Mouse (Mus musculus) frontal cortex, postnatal 10 days (tissue): ENCODE data around the gene Kcnt2.

Experiments used
- DNase-seq, 2 experiments: peaks; one replicate each; pipeline ENCODE4 v3.0.0; 2022; ENCODE audit warnings: low spot score in 2 of 2, mixed read lengths in 1 of 2

Gene Kcnt2

DNA sequence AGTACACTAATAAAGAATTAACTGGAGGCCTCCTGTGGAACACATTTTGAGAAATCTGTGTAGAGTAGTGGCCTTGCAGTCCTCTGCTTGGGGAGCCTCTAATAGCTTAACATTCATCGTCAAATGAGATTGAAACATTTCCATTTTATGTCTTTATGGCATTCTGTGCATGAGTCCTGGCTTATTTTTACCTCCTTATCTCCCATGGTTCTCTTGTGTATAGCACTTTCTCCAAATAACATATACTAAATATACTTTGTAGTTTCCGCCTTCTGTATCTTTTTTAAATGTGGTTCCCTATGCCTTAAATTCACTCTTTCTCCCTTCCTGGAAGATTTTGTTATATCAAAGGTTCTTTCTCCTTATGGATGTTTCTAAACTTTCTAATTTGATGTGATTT lies 246.3 kb downstream of the Kcnt2 start:
- DNase-seq, result no peak

DNA sequence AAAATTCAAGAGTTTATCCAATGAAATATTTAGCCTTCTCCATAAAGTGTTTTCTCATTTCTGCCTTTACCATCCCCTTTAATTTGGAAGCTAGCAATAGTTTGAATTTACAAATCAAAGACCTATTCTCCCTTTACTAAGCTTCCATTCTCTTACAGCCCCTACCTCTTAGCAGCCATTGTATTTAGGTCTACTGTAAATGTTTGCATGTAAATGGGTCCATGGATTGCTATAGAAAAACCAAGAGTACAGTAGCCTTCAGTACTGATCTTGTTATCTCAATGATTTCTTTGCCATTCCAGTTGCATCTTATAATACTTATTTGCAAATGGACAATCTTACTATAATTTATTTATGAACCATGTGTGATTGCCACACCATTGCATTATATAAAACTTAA lies 267.5 kb downstream of the Kcnt2 start:
- no peak for DNase-seq

DNA sequence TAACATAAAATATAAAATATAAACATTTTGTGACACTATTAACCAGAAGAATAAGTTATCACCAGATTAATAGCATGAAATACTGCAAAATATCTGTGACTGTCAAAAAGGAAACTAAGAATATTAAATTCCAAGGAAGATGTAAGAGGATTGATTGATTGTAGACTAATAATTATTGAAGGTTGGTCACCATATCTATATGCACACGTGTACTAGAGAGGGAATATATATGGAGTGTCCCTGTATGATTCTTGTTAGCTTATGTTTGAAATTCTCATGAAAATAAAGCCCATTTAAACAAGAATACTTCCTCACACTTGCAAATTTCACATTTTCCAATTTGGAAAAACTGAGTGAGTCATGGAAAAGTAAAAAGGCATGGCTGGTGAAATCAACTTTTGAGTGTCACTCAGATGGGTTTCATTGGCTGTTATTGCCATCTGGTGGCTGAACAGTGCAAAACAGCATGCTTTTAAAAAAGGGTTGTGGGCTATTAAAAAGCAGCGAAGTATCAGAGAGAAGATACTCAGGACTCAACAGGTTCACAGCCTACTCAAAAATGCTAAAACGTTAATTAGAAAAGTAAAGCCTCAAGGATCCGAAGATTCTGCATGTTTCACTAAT lies 285.4 kb downstream of the Kcnt2 start:
- peak in 1 of 2 experiments; percentile 35 for DNase-seq

DNA sequence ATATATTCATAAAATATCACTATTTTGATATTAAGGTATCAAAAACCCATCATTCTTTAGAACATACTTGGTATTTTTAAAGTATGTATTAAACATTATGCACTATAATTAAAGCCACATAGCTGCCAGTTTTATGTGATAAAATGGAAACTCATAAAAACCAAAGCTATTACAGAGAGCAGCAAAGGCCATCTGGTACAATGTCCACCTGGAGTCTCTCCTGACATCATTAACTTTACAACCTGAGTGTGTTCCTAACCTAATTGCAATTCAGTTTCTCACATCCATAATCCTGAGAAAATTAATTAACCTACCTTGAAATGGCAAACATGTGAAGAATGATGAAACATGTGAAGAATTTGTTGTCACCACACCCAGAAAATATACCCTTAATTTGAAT lies 288.9 kb downstream of the Kcnt2 start:
- no peak for DNase-seq

DNA sequence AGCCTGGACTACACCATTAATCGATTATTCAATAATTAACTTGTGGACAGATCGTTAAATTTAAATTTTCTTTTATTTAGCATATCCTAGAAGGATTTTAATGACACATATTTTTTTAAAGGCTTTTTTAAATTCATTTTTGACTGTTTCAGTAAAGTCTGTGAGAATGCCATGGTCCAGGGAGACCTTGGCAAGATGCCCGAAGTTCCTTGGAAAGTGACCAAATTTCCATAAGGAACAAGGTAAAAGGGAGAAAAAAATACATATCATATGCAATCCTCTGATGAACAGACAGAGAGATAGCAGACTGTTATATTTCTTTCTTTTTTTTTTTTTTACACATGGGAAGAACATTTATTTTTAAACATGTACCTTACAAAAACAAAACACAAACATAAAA lies 296.1 kb downstream of the Kcnt2 start:
- no peak for DNase-seq

DNA sequence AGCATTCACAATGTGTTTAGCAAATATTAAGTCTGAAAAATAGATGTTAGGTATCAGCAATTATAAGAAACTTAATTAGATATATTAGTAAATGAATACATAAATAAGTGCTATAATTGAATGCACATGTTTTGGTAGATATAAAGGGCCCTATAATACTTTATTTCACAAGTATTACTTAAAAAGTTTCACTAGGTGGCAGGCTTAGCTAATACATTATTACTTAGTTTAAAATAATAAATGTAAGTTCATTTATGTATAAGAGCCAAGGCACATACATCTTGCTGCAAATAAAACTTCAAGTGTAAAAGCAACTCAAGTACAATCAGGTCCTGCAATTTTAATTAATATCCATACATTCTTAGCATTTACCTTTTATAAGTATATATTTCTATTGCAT lies 302.8 kb downstream of the Kcnt2 start:
- DNase-seq, result no peak

DNA sequence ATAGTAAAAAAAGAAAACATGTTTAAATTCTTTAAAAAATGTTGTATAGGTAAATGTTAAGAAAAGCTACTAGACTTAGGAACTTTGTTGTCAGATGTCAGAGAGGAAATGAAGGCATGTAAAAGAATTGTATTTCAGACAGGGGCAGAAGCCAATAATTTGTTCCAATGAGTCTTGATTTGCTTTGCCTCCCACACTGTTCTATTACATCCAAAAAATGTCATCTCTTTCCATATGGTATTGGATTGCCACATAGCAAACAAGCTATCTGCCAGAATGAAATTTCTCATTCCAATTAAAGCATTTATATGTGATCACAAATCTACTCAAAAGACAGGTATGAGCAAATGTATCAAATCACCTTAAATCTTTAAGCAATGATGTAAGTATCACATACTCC lies 314.8 kb downstream of the Kcnt2 start:
- DNase-seq, result no peak

DNA sequence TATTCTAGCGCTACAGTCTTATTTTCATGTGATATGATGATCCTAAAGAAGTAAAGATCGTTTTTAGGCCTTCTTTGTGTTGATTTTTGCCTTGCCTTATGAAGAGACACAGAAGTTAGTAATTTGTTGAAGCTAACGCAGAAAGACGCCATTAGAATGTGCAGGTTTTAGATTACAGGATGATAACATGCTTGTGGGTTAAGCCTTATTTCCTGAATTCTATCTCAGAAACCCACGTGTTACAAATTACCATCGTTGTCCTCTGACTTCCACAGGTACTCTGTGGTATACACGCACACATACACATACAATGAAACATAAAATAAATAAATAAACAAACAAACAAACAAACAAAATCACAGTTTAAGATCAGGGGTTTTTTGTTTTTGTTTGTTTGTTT lies 326.2 kb downstream of the Kcnt2 start:
- DNase-seq, result no peak

DNA sequence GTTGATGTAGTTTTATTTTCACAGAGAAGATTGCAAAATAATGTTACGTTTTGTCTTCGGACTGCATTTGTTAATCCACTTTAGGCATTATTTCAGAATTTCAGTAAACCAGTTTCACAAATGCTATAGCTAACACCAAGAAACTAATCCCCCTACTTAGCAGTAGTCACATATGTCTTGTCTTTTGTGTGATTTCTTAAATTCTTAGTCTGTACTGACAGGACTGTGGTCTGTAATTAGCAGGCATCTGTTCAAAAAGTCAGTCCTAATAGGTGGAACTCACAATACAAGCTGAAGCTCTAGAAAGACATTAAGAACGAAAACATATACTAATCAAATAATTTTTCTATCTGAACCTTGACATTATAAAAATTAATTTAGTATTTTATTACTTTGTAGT lies 332.6 kb downstream of the Kcnt2 start:
- DNase-seq, result no peak

DNA sequence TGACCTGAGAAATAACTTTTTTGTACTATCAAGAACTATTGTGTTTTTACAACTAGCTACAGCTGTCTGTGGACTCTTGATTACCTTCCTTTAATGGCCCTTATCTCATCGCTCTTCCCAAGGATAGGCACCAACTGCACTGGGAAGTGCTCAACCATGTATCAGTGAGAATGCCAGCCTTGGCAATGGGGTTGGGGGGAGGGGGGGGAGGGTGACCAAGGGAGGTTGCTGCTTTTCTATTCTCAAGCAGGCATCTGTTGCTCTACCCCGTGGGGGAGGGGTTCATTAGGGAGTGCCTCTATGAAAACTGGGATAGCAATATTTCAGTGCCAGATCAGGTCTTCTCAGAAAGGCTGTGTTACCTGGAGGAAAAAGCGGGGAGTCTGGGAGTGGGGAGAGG lies 342.3 kb downstream of the Kcnt2 start:
- no peak for DNase-seq

DNA sequence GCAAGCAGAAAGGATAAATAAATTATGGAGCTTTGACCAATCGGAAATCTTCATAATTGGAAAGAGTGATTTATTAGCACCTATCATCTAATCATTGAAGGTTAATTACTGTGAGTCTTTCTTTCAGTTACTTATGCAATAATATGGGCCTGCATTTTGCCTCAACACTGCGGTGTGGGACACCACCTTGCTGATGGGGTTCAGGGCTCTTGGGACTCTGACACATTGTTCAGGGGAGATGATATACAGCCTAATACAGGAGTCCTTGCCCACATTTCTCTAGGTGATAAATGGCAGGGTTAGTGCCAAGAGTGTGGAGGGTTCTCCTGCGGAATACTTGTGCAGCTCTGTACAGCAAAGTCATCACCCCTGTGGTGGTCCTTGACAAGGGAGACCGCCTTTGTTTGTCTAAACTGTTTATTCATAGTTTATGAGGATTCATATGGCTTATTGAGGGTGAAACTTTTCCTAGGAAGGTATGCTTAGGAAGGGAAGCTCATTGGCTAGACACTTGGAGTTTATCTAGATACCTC lies 362.9 kb downstream of the Kcnt2 start:
- DNase-seq, result no peak

DNA sequence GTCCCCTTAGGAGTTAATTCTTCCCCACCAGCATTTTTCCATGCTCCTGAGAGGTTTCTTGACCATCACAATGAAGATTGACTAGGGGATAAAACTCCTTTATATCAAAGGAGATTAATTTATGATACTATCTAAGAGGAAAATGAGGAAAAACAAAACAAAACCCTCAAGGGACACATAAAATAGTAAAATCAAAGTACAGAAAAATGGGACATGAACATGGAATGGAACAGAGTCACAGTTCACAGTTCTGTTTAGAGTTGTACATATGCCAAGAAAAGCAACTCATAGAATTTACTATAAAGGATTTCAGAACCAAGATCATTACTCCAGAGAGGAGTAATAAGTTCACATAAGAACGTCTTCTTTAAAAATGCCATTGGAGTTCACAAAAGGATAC lies 367.1 kb downstream of the Kcnt2 start:
- no peak for DNase-seq

DNA sequence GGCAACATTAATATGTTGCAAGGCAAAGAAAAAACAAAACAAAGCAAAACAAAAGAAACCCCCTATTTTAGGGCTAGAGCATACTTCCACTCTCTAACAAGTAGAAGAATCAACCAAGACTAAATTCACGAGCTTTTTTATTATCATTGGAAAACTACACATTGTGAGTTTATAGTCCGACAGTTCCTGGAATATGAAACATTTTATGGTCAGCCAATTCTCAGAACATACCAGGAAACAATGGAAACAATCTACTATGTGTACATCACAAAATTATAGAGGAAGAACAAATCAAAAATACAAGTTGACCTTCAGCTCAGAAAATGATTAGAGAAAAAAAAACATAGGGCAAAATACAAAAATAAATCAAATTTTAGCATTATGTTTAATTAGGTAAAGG lies 368.9 kb downstream of the Kcnt2 start:
- DNase-seq, result no peak

DNA sequence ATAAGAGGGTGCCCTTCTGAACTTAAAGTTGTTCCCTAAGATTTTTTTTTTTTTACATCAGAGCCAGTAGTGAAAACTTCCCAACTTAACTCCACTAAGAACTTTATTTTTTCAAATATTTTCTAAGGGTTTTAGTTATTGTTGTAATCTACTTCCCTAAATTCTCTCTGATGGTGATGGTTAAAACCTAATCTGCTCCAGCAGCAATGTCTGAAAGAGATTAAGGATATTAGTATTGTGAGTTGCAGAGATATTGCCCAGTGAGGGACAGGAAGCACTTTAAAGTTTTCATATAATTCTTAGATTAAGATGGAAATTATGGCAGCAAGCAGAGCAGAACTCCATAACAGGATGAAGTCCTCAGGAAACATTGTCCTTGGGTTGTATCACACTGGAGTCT lies 372.2 kb downstream of the Kcnt2 start:
- DNase-seq, result no peak

DNA sequence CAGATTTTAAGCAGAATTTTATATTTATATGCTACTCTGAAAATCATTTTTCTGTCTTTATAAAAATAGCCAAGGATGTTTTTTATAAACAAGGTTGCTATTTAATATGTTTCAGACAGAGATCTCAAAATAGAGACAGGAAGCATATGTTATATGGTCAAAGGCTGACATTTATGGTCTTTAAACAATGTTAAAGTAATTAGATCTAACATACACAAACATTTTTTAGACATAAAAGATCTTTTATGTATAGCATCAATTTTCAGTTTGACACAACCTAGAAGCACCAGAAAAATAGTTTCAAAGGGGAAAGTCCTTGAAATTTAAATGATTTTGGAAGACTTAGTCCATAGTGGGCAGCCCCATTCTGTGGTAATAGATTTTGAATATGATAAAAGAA lies 379.0 kb downstream of the Kcnt2 start:
- DNase-seq, result no peak

DNA sequence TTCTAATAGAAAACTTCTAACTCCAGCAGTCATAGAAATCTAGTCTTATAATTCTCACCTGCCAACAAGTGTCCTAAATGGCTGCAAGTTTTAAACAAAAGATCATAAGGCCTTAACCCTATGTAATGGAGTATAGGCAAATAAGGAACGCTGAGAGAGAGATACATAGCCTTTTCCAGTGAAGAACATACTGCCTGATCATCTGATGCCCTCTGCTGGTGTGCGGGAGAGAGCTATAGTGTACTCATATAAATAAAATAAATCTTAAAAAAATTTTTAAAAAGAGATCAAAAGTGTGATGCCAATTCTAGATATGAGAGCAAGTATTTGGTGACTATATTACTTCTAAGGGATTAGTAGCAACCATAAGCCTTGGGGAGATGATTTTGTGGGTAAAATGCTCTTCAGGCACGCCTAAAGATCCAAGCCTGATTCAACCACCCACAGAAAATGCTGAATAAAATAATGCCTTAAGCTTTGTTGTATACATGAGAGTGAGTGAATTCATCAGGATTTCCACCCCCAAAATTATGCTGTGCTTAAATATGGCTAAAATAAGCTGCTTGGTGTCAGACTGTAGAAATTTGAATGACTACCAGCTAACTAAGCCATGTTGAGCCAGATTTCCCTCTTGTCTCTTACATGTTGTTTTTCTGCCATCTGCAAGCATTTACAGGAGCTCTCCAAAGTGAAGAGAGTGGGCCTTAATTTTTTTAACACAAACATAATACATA lies 413.8 kb downstream of the Kcnt2 start:
- peak in 1 of 2 experiments; percentile 14 for DNase-seq

DNA sequence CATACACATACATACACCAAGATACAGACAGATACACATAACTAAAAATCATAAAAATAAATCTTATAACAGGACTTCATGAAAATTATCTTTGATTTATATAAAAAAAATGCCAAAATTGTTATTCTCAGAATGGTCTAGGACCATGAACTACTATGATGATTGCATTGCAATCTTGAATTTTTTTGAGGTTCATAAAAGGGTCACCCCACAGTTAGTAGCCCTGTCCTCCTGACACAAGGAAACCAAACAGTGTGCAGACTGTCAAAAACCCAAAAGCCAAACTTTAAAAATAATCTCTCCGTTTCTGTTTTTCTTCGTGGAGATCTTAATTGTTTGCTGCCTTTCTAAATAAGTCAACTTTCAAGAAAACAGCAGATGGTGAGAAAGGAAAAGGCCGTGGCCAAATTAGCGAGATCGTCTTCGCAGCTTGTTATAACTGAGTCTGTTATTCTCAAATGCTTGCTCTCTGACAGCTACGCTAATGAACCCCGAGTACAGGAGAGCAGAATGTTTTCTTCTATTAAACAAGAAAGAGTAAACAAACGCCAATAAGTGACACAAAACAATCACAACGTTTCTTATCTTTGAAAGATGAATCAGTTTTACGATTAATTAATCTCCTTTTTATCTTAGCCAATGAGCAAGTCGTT lies 414.9 kb downstream of the Kcnt2 start:
- no peak for DNase-seq

DNA sequence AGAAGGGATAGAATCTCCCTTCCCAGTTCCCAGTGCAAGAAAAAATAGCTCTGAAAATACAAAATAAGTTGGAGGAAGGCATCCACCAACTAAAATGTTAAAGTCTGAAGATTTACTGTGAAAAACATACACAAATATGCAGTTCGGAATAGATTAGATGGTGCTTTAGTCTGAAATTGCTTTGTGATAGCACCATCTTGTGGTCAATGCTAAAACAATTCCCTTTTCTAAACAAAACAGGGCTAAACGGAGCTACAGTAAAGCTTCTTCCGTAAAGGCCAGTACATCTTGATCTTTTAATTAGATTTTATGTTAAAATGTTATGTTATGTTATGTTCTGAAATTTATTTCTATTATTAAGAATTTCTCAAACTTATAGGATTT lies 415.4 kb downstream of the Kcnt2 start:
- DNase-seq, result no peak
